Mouse (Mus musculus) testis, adult 2 months (tissue): ENCODE measurements around the gene Zfp189.

Source experiments
- CTCF ChIP-seq: fragments of 200-500 bp; IDR thresholded peaks from 2 replicates; pipeline ENCODE4 v1.5.1; 2012; ENCODE audit warnings: low read depth, mild to moderate bottlenecking, inconsistent platforms, low read length, moderate library complexity; ENCODE audit not compliant: control insufficient read depth, insufficient read depth, insufficient replicate concordance
- POLR2A ChIP-seq: fragments of 200-500 bp; IDR thresholded peaks from 2 replicates; pipeline ENCODE4 v1.6.1; 2012; ENCODE audit warnings: low read depth, mild to moderate bottlenecking, inconsistent platforms, low read length, moderate library complexity; ENCODE audit not compliant: control insufficient read depth

- TF ChIP-seq POLR2A (no peak), CTCF (no peak)
Observed at GRCm38 (mm10) chr4:49546026-49546425, 25.1 kb downstream of the Zfp189 start.
